Comparison of ENCODE assay signal across 21 mouse cellular contexts in genomic region chr5:76666026-76666756, GRCm38 (mm10). TPM values are rescaled to one million over a fixed set of nuclear protein-coding genes. Genes with fewer than 3 reads are reported as not detected.
DNase-seq lines count a peak whose midpoint lies in the region; ATAC-seq lines count a peak whose summit lies in the region.
"Had no signal": no experiment of that assay in that cellular context is flagged by ENCODE, and none has a peak within 500 bp of the region (broad histone marks: within the 10 kb centered on the region; RNA-seq: fewer than 3 reads in every experiment).

No protein-coding gene starts in this region.

- H3K4me2 ChIP-seq in forebrain, embryonic 16.5 days (ENCODE audit: low read length), result no peak overlapping the region
- H3K4me2 ChIP-seq in midbrain, embryonic 16.5 days (ENCODE audit: low read length), result no peak overlapping the region
- H3K4me2 ChIP-seq in hindbrain, embryonic 13.5 days, result 0 out of 2 replicates have a peak overlapping the region, but pooled peaks have one; percentile 32
- no peak overlapping the region for H3K4me2 ChIP-seq in midbrain, embryonic 15.5 days
- H3K4me2 ChIP-seq in intestine, embryonic 16.5 days (ENCODE audit: low read depth, low read length), result no peak overlapping the region
- H3K4me2 ChIP-seq: embryonic facial prominence, embryonic 15.5 days; heart, embryonic 12.5 days; intestine, embryonic 15.5 days; kidney, embryonic 15.5 days; limb, embryonic 13.5 days; liver, embryonic 13.5 days; lung, embryonic 14.5 days had no signal

- no peak overlapping the region for H3K9ac ChIP-seq in forebrain, embryonic 16.5 days (replicated peaks; ENCODE audit: low read depth, low read length)
- H3K9ac ChIP-seq in midbrain, embryonic 16.5 days (ENCODE audit: low read depth, low read length), result no peak overlapping the region
- peak overlapping the region; percentile 24; the same call in 1 of the 2 replicates for H3K9ac ChIP-seq in hindbrain, embryonic 13.5 days
- H3K9ac ChIP-seq in midbrain, embryonic 15.5 days, result no peak overlapping the region
- H3K9ac ChIP-seq in intestine, embryonic 16.5 days (ENCODE audit: low read depth, low read length), result no peak overlapping the region
- H3K9ac ChIP-seq: embryonic facial prominence, embryonic 15.5 days; heart, embryonic 12.5 days; intestine, embryonic 15.5 days; kidney, embryonic 15.5 days; limb, embryonic 13.5 days; lung, embryonic 14.5 days had no signal

- no peak for DNase-seq in forebrain, embryonic 10.5 days (ENCODE audit: extremely low spot score, low spot score)
- no peak for DNase-seq in midbrain, embryonic 10.5 days (ENCODE audit: low spot score)
- DNase-seq in thymus, postnatal 14 days, result no peak
- DNase-seq: adrenal gland, postnatal 14 days; gastrocnemius, adult 2 months; liver, embryonic 13.5 days; right cerebral cortex, postnatal 4 days; thymus, adult 2 months had no signal

- no peaks in the 10 kb centered on the region for H3K9me3 ChIP-seq in forebrain, embryonic 10.5 days
- H3K9me3 ChIP-seq in forebrain, embryonic 16.5 days (ENCODE audit: control insufficient read depth, low read length), result no peaks in the 10 kb centered on the region
- H3K9me3 ChIP-seq in midbrain, embryonic 10.5 days (replicated peaks), result no peaks in the 10 kb centered on the region
- no peaks in the 10 kb centered on the region for H3K9me3 ChIP-seq in midbrain, embryonic 16.5 days (replicated peaks; ENCODE audit: control insufficient read depth, low read length, poor library complexity, severe bottlenecking)
- no peaks in the 10 kb centered on the region for H3K9me3 ChIP-seq in hindbrain, embryonic 13.5 days
- H3K9me3 ChIP-seq in midbrain, embryonic 15.5 days, result no peaks in the 10 kb centered on the region
- H3K9me3 ChIP-seq in intestine, embryonic 16.5 days (ENCODE audit: control insufficient read depth, low read length), result no peaks in the 10 kb centered on the region
- H3K9me3 ChIP-seq: embryonic facial prominence, embryonic 15.5 days; heart, embryonic 12.5 days; intestine, embryonic 15.5 days; kidney, embryonic 15.5 days; limb, embryonic 13.5 days; liver, embryonic 13.5 days had no signal

- peak overlapping the region; percentile 26; the same call in 1 of the 2 replicates for H3K27ac ChIP-seq in forebrain, embryonic 10.5 days
- no peak overlapping the region for H3K27ac ChIP-seq in forebrain, embryonic 16.5 days (ENCODE audit: low read length)
- H3K27ac ChIP-seq in midbrain, embryonic 10.5 days (replicated peaks), result peak overlapping the region; percentile 55
- no peak overlapping the region for H3K27ac ChIP-seq in midbrain, embryonic 16.5 days (ENCODE audit: low read length)
- peak overlapping the region; percentile 86 for H3K27ac ChIP-seq in hindbrain, embryonic 13.5 days
- 0 out of 2 replicates have a peak overlapping the region, but pooled peaks have one; percentile 66 for H3K27ac ChIP-seq in midbrain, embryonic 15.5 days
- no peak overlapping the region for H3K27ac ChIP-seq in intestine, embryonic 16.5 days (ENCODE audit: low read length)
- H3K27ac ChIP-seq: embryonic facial prominence, embryonic 15.5 days; gastrocnemius, adult 2 months; intestine, embryonic 15.5 days; kidney, embryonic 15.5 days; limb, embryonic 13.5 days; liver, embryonic 13.5 days; macrophage had no signal

- H3K36me3 ChIP-seq in forebrain, embryonic 10.5 days (replicated peaks), result peaks cover 43% of the 10 kb centered on the region
- no peaks in the 10 kb centered on the region; the same call in 1 of the 2 replicates for H3K36me3 ChIP-seq in forebrain, embryonic 16.5 days (ENCODE audit: control insufficient read depth, insufficient read depth)
- H3K36me3 ChIP-seq in midbrain, embryonic 10.5 days, result peaks cover 19% of the 10 kb centered on the region
- H3K36me3 ChIP-seq in midbrain, embryonic 16.5 days (ENCODE audit: control insufficient read depth, insufficient read depth, low read length), result no peaks in the 10 kb centered on the region
- H3K36me3 ChIP-seq in hindbrain, embryonic 13.5 days, result peaks cover 4% of the 10 kb centered on the region; the same call in 1 of the 2 replicates
- H3K36me3 ChIP-seq in midbrain, embryonic 15.5 days (replicated peaks), result no peaks in the 10 kb centered on the region
- H3K36me3 ChIP-seq in intestine, embryonic 16.5 days (ENCODE audit: control insufficient read depth, insufficient read depth, low read length), result no peaks in the 10 kb centered on the region
- H3K36me3 ChIP-seq: embryonic facial prominence, embryonic 15.5 days; heart, embryonic 12.5 days; intestine, embryonic 15.5 days; kidney, embryonic 15.5 days; limb, embryonic 13.5 days; liver, embryonic 13.5 days had no signal

- WGBS in forebrain, embryonic 10.5 days, result 90% methylated on average over 6 of the region's 6 CpGs
- WGBS in forebrain, embryonic 16.5 days, result 74% methylated on average over 6 of the region's 6 CpGs
- WGBS in midbrain, embryonic 10.5 days, result 83% methylated on average over 6 of the region's 6 CpGs
- WGBS in midbrain, embryonic 16.5 days, result 50% methylated on average over 6 of the region's 6 CpGs
- WGBS in hindbrain, embryonic 13.5 days, result 36% methylated on average over 6 of the region's 6 CpGs
- WGBS in midbrain, embryonic 15.5 days, result 50% methylated on average over 6 of the region's 6 CpGs
- 68% methylated on average over 6 of the region's 6 CpGs for WGBS in intestine, embryonic 16.5 days

- H3K27me3 ChIP-seq in forebrain, embryonic 10.5 days (ENCODE audit: poor library complexity, severe bottlenecking), result no peaks in the 10 kb centered on the region
- no peaks in the 10 kb centered on the region for H3K27me3 ChIP-seq in forebrain, embryonic 16.5 days (replicated peaks; ENCODE audit: control insufficient read depth, insufficient read depth, low read length)
- no peaks in the 10 kb centered on the region for H3K27me3 ChIP-seq in midbrain, embryonic 10.5 days (ENCODE audit: low read depth, poor library complexity, severe bottlenecking)
- H3K27me3 ChIP-seq in midbrain, embryonic 16.5 days (ENCODE audit: control insufficient read depth, insufficient read depth, low read depth, low read length), result no peaks in the 10 kb centered on the region
- no peaks in the 10 kb centered on the region for H3K27me3 ChIP-seq in hindbrain, embryonic 13.5 days
- no peaks in the 10 kb centered on the region for H3K27me3 ChIP-seq in midbrain, embryonic 15.5 days (replicated peaks)
- no peaks in the 10 kb centered on the region for H3K27me3 ChIP-seq in intestine, embryonic 16.5 days (replicated peaks; ENCODE audit: control insufficient read depth, insufficient read depth, low read length)
- H3K27me3 ChIP-seq: embryonic facial prominence, embryonic 15.5 days; heart, embryonic 12.5 days; intestine, embryonic 15.5 days; kidney, embryonic 15.5 days; limb, embryonic 13.5 days; liver, embryonic 13.5 days had no signal

- H3K4me3 ChIP-seq in forebrain, embryonic 10.5 days, result no peak overlapping the region
- no peak overlapping the region for H3K4me3 ChIP-seq in forebrain, embryonic 16.5 days (replicated peaks; ENCODE audit: low read length)
- no peak overlapping the region for H3K4me3 ChIP-seq in midbrain, embryonic 10.5 days
- no peak overlapping the region for H3K4me3 ChIP-seq in midbrain, embryonic 16.5 days (ENCODE audit: low read depth, low read length)
- H3K4me3 ChIP-seq in hindbrain, embryonic 13.5 days, result no peak overlapping the region
- no peak overlapping the region for H3K4me3 ChIP-seq in midbrain, embryonic 15.5 days
- no peak overlapping the region for H3K4me3 ChIP-seq in intestine, embryonic 16.5 days (ENCODE audit: low read length)
- H3K4me3 ChIP-seq: embryonic facial prominence, embryonic 15.5 days; gastrocnemius, adult 2 months; heart, embryonic 12.5 days; intestine, embryonic 15.5 days; kidney, embryonic 15.5 days; limb, embryonic 13.5 days; liver, embryonic 13.5 days had no signal

- ATAC-seq in forebrain, embryonic 16.5 days, result no peak
- ATAC-seq in midbrain, embryonic 16.5 days, result no peak; the same call in 1 of the 2 replicates
- no peak for ATAC-seq in hindbrain, embryonic 13.5 days (ENCODE audit: low FRiP score)
- peak; percentile 38; the same call in 1 of the 2 replicates for ATAC-seq in midbrain, embryonic 15.5 days (replicated peaks)
- ATAC-seq in intestine, embryonic 16.5 days, result no peak
- ATAC-seq: CD4-positive, CD25-positive, alpha-beta regulatory T cell, adult 4 months had no signal

- H3K4me1 ChIP-seq in forebrain, embryonic 10.5 days, result peaks cover 30% of the 10 kb centered on the region
- peaks cover 25% of the 10 kb centered on the region for H3K4me1 ChIP-seq in forebrain, embryonic 16.5 days (replicated peaks; ENCODE audit: control insufficient read depth, insufficient read depth, low read length)
- H3K4me1 ChIP-seq in midbrain, embryonic 10.5 days, result peaks cover 39% of the 10 kb centered on the region
- H3K4me1 ChIP-seq in midbrain, embryonic 16.5 days (ENCODE audit: control insufficient read depth, insufficient read depth, low read length), result peaks cover 32% of the 10 kb centered on the region
- peaks cover 58% of the 10 kb centered on the region for H3K4me1 ChIP-seq in hindbrain, embryonic 13.5 days (replicated peaks)
- H3K4me1 ChIP-seq in midbrain, embryonic 15.5 days, result peaks cover 35% of the 10 kb centered on the region
- peaks cover 9% of the 10 kb centered on the region for H3K4me1 ChIP-seq in intestine, embryonic 16.5 days (ENCODE audit: control insufficient read depth, insufficient read depth, low read length)
- H3K4me1 ChIP-seq: embryonic facial prominence, embryonic 15.5 days; heart, embryonic 12.5 days; intestine, embryonic 15.5 days had no signal

RNA-seq across cellular contexts. Expression of gene C530008M17Rik, which starts 9.9 kb away (rescaled TPM):
- 29.7 and 31.6 TPM in 2 replicates for polyA plus RNA-seq in forebrain, embryonic 10.5 days (2016; fragmentation: Nextera tagmentation; extraction: Ambion mirVana)
- polyA plus RNA-seq in forebrain, embryonic 16.5 days (2015; fragmentation: Nextera tagmentation; extraction: Ambion mirVana), result 74.6 and 77.0 TPM in 2 replicates
- polyA plus RNA-seq in midbrain, embryonic 10.5 days (2016; fragmentation: Nextera tagmentation; extraction: Ambion mirVana), result 31.5 and 36.0 TPM in 2 replicates
- 58.3 and 74.4 TPM in 2 replicates for polyA plus RNA-seq in midbrain, embryonic 16.5 days (2015; fragmentation: Nextera tagmentation; extraction: Ambion mirVana)
- polyA plus RNA-seq in hindbrain, embryonic 13.5 days (2015; fragmentation: Nextera tagmentation; extraction: Ambion mirVana), result 77.6 and 79.2 TPM in 2 replicates
- polyA plus RNA-seq in midbrain, embryonic 15.5 days (2015; fragmentation: Nextera tagmentation; extraction: Ambion mirVana), result 71.4 and 79.5 TPM in 2 replicates
- polyA plus RNA-seq in intestine, embryonic 16.5 days (2015; fragmentation: Nextera tagmentation; extraction: Ambion mirVana), result 10.6 and 11.1 TPM in 2 replicates

Comparison
In these comparisons a context has a peak if more than half of its experiments do, and no peak if none do; other contexts are left out.
1. H3K27ac ChIP-seq: peak in forebrain, embryonic 10.5 days (single experiment), midbrain, embryonic 10.5 days (single experiment), hindbrain, embryonic 13.5 days (single experiment) and midbrain, embryonic 15.5 days (single experiment); none in forebrain, embryonic 16.5 days (single experiment), midbrain, embryonic 16.5 days (single experiment) and intestine, embryonic 16.5 days (single experiment).